Mouse (Mus musculus) forebrain, embryonic 13.5 days (tissue): ENCODE data around the gene Blnk. TPM values are rescaled to one million over a fixed set of nuclear protein-coding genes. Genes with fewer than 3 reads are reported as not detected.

ENCODE experiments used
- ATAC-seq: fragments of 200-750 bp; cut with Nextera tagmentation; 2 replicates; pipeline ENCODE4 v1.8.0; 2017
- H3K27ac ChIP-seq: fragments of 300-500 bp; sonication (generic); 2 replicates; pipeline ENCODE4 v1.5.1; 2015; ENCODE audit warnings: inconsistent platforms, mild to moderate bottlenecking, moderate library complexity
- H3K27me3 ChIP-seq: fragments of 300-500 bp; sonication (generic); 2 replicates; pipeline ENCODE4 v1.6.1; 2015; ENCODE audit warnings: mild to moderate bottlenecking, inconsistent platforms
- H3K36me3 ChIP-seq: fragments of 300-500 bp; sonication (generic); 2 replicates; pipeline ENCODE4 v1.6.1; 2015; ENCODE audit warnings: mild to moderate bottlenecking, inconsistent platforms; ENCODE audit not compliant: poor library complexity, severe bottlenecking
- H3K4me1 ChIP-seq: fragments of 300-500 bp; sonication (generic); 2 replicates; pipeline ENCODE4 v1.6.1; 2015; ENCODE audit warnings: inconsistent platforms
- H3K4me2 ChIP-seq: fragments of 300-500 bp; sonication (generic); 2 replicates; pipeline ENCODE4 v1.6.1; 2015; ENCODE audit warnings: inconsistent platforms, mild to moderate bottlenecking, moderate library complexity
- H3K4me3 ChIP-seq: fragments of 300-500 bp; sonication (generic); 2 replicates; pipeline ENCODE4 v1.5.1; 2015; ENCODE audit warnings: mild to moderate bottlenecking, inconsistent platforms
- H3K9ac ChIP-seq: fragments of 300-500 bp; sonication (generic); 2 replicates; pipeline ENCODE4 v1.6.1; 2015; ENCODE audit warnings: mild to moderate bottlenecking, inconsistent platforms
- H3K9me3 ChIP-seq: fragments of 300-500 bp; sonication (generic); replicated peaks from 2 replicates; pipeline ENCODE4 v1.6.1; 2016; ENCODE audit warnings: inconsistent platforms
- WGBS: fragments of 180-500 bp; shearing (Covaris S2); methylation state at CpG from one replicate; pipeline ENCODE4 v1.1.7; 2015; 5-methylcytosine and 5-hydroxymethylcytosine counted together
- polyA plus RNA-seq: library from polyadenylated mRNA; unstranded; fragments of >200 nt; fragmentation: Nextera tagmentation; extraction: Ambion mirVana; gene quantifications from 2 replicates; pipeline ENCODE4 v1.2.1, GENCODE M21; 2015

Gene Blnk
- polyA plus RNA-seq, 1 experiment from 2014 or later: 0.22 TPM

DNA sequence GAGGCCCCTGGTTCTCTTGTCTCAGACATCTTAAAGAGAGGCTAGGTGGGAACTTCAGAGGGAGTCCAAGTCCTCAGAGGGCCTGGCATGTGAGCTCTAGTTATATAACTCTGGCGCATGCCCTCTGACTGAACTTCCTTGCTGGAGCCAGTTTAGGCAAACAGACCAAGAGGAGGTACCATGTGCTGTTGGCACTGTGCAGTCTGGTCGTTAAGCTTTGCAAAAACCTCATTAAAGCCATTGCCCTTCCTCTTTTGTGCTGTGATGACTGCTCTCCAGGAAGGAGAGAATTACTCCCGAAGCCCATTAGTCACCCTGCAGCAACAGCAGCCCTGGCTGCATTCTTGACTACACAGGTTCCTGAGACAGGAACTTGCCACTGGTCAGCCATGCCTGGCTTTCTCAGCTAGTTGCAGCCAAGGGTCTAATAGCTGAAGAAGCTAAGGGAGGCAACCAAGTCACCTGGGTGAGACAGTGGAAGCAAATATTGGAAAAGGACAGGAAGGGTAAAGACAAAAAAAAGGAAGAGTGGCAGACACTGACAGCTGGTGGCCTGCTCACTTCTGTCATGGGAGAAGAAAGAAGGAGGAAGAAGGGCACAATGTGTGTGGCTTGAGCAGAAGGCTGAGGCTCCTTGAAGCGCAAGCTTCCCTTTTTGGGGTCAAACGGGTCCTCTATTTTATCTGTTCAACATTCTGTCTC is 4.3 kb upstream of the Blnk start:
- H3K9me3 ChIP-seq: no peaks in the 10 kb centered on the region; the same call in 1 of the 2 replicates
- no peak for ATAC-seq
- no peaks in the 10 kb centered on the region for H3K4me1 ChIP-seq
- no peak overlapping the region for H3K27ac ChIP-seq
- WGBS: 54% methylated on average over 5 of the region's 5 CpGs
- no peaks in the 10 kb centered on the region for H3K36me3 ChIP-seq
- no peak overlapping the region for H3K4me3 ChIP-seq
- H3K9ac ChIP-seq: no peak overlapping the region
- no peaks in the 10 kb centered on the region for H3K27me3 ChIP-seq
- no peak overlapping the region for H3K4me2 ChIP-seq

DNA sequence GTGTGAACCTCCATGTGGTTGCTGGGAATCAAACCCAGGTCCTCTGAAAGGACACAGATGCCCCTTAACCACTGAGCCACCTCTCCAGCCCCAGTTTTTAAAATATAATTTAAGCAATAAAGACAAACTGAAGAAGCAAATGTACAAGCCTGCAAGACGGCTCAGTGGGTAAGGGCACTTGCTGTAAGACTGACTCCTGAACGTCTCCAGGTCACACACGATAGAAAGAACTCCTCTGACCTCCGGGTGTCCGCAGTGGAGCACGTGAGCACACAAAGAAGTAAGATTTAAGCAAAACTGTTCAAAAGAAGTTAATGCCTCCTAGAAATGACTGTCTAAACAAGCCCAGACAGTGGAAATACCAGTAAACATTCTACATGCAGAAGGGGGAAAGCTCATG is 2.4 kb upstream of the Blnk start:
- Histone ChIP-seq H3K9ac (no peak overlapping the region), H3K4me1 (no peaks in the 10 kb centered on the region), H3K4me3 (no peak overlapping the region), H3K27me3 (no peaks in the 10 kb centered on the region), H3K9me3 (no peaks in the 10 kb centered on the region), H3K27ac (no peak overlapping the region), H3K4me2 (no peak overlapping the region), H3K36me3 (no peaks in the 10 kb centered on the region)
- 85% methylated on average over 6 of the region's 6 CpGs for WGBS
- no peak for ATAC-seq

DNA sequence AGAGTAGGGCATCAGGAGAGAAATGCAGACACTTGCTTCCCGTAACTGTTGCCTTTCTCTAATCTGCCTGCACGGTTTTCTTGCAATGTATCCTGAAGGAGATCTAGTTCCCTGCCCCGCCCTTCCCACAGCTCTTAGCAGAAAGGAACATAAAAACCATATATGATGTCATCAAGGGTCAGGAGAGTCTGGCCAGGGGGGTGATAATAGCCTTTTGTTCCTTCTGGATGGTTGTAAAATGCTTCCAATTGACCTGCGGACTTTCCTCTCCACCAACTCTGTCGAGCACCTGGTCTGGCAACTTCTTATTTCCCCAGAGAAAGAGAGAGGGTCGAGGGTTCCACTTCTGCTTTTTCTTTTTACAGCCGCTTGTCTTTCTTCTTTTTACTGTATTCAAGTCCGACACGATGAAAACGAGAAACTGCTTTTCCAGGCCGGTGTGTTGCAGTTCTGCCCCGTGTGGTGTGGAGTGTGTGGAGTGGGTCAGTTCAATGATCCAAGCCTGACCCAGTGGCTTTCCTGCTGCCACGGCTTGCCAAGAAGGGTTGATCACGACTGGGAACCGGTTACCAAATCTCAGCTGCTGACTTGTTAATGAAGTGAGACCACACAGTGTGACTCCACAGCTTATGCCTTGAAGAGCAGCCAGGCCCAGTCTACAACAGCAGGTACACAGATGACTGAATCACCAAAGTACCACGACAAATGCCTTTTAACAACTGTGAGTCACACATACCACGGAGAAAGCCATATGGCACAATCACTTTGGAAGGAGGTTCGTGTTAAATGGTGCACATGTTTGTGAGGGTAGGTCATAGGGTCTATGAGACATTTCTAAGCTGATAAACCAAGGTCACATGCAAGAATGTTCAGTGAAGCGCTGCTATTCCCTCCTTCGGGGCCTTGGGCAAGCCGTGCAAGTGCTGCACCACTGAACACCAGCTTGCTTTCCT is 1.4 kb upstream of the Blnk start:
- Histone ChIP-seq H3K27me3 (no peaks in the 10 kb centered on the region), H3K4me1 (no peaks in the 10 kb centered on the region), H3K4me3 (no peak overlapping the region), H3K36me3 (no peaks in the 10 kb centered on the region), H3K4me2 (no peak overlapping the region), H3K9ac (no peak overlapping the region), H3K27ac (no peak overlapping the region), H3K9me3 (no peaks in the 10 kb centered on the region)
- WGBS: 58% methylated on average over 21 of the region's 21 CpGs
- ATAC-seq: peak; percentile 78

DNA sequence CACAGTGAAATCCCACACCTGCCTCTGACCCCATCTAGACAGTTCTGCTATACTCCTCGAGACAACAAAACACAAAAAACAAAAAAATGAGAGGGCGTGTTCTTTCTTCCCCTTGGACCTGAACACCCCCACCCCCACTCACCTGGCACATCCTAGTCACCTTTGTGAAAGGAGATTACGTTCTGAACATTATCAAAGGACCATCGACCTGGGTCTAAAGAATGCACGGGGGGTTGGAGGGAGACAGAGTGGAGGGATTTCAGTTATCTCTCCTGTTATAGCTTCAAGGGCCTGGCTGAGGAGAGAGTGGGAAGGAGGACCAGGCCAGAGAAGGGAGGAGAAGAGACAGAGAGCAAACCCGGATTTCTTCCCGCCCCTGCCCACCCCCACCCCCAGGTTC is 576 bp upstream of the Blnk start:
- no peak overlapping the region for H3K4me2 ChIP-seq
- H3K27ac ChIP-seq: no peak overlapping the region
- H3K27me3 ChIP-seq: no peaks in the 10 kb centered on the region
- no peak overlapping the region for H3K4me3 ChIP-seq
- no peaks in the 10 kb centered on the region for H3K9me3 ChIP-seq
- WGBS: 76% methylated on average over 7 of the region's 7 CpGs
- no peak overlapping the region for H3K9ac ChIP-seq
- no peaks in the 10 kb centered on the region for H3K36me3 ChIP-seq
- no peak for ATAC-seq
- no peaks in the 10 kb centered on the region for H3K4me1 ChIP-seq

DNA sequence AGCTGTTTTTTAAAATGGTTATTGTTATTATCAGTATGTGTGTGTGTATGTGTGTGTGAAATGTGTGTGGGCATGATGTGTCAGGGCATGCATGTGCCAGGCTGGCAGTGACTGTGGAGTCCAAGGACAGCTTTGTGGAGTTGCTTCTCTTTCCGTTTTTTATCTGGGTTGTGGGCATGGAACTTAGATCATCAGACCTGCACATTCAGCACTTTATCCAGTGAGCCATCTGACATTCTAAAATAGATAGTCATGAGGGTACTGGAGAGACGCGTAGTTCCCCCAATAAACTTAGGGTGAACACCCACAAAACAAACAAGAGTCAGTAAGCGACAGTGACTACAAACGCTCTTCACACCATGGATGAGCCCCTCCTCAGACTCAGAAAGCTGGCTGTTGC is 979 bp downstream of the Blnk start:
- Histone ChIP-seq H3K9me3 (no peaks in the 10 kb centered on the region), H3K27me3 (no peaks in the 10 kb centered on the region), H3K4me2 (no peak overlapping the region), H3K9ac (no peak overlapping the region), H3K4me3 (no peak overlapping the region), H3K36me3 (no peaks in the 10 kb centered on the region), H3K27ac (no peak overlapping the region), H3K4me1 (no peaks in the 10 kb centered on the region)
- WGBS: 96% methylated on average over 5 of the region's 5 CpGs
- ATAC-seq: no peak

DNA sequence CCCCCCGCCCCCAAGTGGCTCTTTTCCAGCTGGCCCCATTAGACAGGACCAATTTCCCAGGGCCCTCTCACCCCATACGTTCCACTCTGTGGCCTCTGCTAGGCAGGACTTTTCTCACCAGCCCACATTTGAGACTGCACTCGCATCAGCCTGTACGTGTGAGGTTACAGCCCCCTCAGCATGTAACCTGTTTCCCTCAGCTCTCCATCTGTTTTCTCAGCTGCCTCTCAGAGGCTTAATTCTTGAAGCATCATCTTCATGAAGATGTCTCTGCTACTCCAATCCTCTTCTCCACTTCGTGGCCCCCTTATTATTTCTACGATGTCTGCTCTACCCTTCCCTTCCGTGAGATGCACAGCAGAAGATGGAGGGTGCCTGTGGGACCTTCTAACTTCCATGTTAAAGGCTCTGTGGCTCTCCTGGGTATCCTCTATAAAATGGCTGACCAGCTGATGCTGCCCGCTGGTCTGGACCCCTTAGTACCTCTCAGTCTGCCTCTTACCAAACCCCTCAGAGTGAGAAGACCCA is 1.8 kb downstream of the Blnk start:
- ATAC-seq: no peak
- no peak overlapping the region for H3K4me3 ChIP-seq
- WGBS: 79% methylated on average over 8 of the region's 8 CpGs
- H3K9ac ChIP-seq: no peak overlapping the region
- H3K4me2 ChIP-seq: no peak overlapping the region
- H3K4me1 ChIP-seq: no peaks in the 10 kb centered on the region
- no peak overlapping the region for H3K27ac ChIP-seq
- no peaks in the 10 kb centered on the region for H3K36me3 ChIP-seq
- no peaks in the 10 kb centered on the region for H3K27me3 ChIP-seq
- H3K9me3 ChIP-seq: no peaks in the 10 kb centered on the region

DNA sequence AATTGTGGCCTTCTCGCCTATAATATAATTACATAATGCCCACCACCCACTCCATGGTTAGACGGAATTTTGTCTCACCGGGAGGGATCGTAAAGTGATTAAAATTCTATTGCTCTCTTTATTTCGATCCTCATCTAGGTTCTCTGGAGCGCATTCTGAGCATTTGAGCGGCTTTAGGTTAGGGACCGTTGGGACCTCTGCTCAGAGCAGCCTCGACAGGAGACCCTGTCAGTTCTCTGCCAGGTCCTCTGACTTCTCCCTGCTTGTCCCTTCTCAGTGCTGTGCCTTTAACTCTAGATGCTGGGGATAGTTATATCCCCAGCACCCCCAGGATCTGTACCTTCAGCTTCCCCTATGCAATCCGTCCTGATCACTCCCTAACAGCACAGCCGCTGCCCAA is 2.2 kb downstream of the Blnk start:
- H3K9ac ChIP-seq: no peak overlapping the region
- H3K4me2 ChIP-seq: no peak overlapping the region
- no peaks in the 10 kb centered on the region for H3K9me3 ChIP-seq
- no peaks in the 10 kb centered on the region for H3K4me1 ChIP-seq
- H3K36me3 ChIP-seq: no peaks in the 10 kb centered on the region
- no peaks in the 10 kb centered on the region for H3K27me3 ChIP-seq
- 75% methylated on average over 11 of the region's 11 CpGs for whole genome bisulfite sequencing
- no peak for ATAC-seq
- no peak overlapping the region for H3K4me3 ChIP-seq
- no peak overlapping the region for H3K27ac ChIP-seq

DNA sequence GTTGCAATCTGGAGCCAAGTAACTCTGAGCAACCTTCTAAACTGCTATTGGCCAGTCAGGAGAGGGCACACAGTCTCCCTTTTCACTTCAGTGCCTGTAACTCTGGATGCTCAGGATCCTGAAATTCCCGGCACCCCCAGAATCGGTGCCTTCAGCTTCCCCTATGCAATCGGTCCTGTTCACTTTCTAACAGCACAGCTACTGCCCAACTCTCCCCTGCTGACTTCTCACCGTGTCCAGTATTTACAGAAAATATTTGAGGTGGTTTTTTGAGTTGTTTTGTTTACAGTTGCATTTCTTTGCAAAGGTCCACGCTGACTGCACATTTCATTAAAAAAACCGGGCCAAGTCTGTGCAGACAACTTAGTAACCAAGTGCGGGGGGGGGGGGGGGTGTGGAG is 2.7 kb downstream of the Blnk start:
- H3K4me1 ChIP-seq: no peaks in the 10 kb centered on the region
- ATAC-seq: no peak
- H3K9ac ChIP-seq: no peak overlapping the region
- no peak overlapping the region for H3K4me2 ChIP-seq
- no peak overlapping the region for H3K4me3 ChIP-seq
- H3K9me3 ChIP-seq: no peaks in the 10 kb centered on the region
- H3K36me3 ChIP-seq: no peaks in the 10 kb centered on the region
- no peaks in the 10 kb centered on the region for H3K27me3 ChIP-seq
- 81% methylated on average over 7 of the region's 7 CpGs for WGBS
- no peak overlapping the region for H3K27ac ChIP-seq

DNA sequence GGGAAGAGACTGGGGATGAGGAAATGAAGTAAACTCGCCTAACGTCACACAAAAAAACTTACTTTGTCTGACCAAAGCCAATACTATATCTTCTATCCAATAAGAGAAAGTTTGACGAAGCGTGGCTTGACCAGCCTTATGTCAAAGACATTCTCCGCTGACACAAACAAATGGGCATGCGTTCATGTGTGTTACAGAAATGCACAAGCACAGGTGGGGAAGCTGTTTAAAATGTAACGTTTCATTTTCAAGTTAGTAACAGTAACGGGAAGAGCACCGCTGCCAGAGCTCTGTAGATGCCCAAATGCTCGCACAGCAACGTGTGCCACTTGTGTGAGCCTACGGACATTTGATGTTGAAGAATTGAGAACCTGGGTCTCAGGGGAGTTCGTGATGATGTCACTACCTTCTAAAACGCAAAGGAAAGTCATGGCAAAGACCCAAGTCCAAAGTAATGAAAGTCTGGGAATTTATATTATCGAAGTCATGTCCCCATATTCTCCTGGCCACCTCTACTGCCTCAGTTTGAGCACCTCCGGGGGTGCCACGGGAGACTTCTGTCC is 3.5 kb downstream of the Blnk start:
- no peaks in the 10 kb centered on the region for H3K27me3 ChIP-seq
- 93% methylated on average over 17 of the region's 17 CpGs for WGBS
- H3K9me3 ChIP-seq: no peaks in the 10 kb centered on the region
- no peaks in the 10 kb centered on the region for H3K4me1 ChIP-seq
- no peak overlapping the region for H3K4me3 ChIP-seq
- H3K4me2 ChIP-seq: no peak overlapping the region
- no peak overlapping the region for H3K27ac ChIP-seq
- no peaks in the 10 kb centered on the region for H3K36me3 ChIP-seq
- no peak overlapping the region for H3K9ac ChIP-seq
- no peak for ATAC-seq

DNA sequence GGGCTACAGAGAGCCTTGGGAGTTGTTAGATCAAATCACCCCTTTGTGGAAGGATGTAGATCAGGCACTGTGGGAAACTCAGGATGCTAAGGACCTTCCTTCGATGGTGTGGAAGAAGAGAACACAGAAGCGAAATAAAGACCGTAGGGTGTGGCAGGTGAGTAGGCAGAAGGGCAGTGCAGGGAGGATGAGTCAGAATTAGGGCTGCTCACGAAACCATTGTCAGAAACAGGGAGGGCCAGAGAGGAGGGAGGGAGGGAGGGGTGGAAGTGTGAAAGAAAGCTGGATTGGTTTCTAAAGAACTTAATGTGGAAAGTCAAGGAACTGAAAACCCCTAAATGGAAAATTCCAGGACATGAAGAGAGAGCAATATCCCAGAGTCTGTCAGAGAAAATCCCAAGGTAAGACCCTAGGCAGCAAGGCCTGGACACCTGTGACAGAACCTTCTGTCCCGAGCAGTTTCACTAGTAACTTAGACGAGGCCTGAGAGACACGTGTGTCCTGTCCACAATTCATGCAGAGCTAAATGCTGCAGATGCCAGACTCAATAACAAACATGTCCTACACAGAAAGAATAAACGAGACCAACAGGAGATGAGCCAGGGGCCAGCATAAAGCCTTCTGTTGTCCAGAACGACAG is 4.3 kb downstream of the Blnk start:
- Histone ChIP-seq H3K9ac (no peak overlapping the region), H3K9me3 (no peaks in the 10 kb centered on the region), H3K27ac (no peak overlapping the region), H3K36me3 (no peaks in the 10 kb centered on the region), H3K4me2 (no peak overlapping the region), H3K27me3 (no peaks in the 10 kb centered on the region), H3K4me1 (no peaks in the 10 kb centered on the region), H3K4me3 (no peak overlapping the region)
- 78% methylated on average over 9 of the region's 9 CpGs for whole genome bisulfite sequencing
- no peak for ATAC-seq

DNA sequence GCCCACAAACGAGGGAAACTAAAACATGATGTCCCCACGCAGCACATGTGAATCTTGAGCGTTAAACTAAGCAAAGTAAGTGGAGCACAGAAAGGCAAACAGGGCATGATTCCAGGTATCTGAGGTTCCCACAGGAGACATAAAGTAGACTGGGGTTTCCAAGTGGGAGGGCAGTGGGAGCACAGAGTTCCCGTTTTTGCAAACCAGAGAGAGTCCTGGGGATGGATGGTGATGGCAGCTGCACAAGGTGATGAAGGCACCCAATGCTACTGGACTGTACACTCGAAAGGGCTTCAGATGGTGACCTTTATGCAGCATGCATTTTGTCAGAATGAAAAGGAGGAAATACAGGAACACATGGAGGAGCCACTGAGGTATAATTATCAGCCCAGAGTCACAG is 5.5 kb downstream of the Blnk start:
- Histone ChIP-seq H3K36me3 (no peaks in the 10 kb centered on the region), H3K27ac (no peak overlapping the region), H3K9ac (no peak overlapping the region), H3K4me3 (no peak overlapping the region), H3K4me2 (no peak overlapping the region), H3K9me3 (no peaks in the 10 kb centered on the region), H3K4me1 (no peaks in the 10 kb centered on the region), H3K27me3 (no peaks in the 10 kb centered on the region)
- no peak for ATAC-seq
- WGBS: 87% methylated on average over 5 of the region's 5 CpGs

DNA sequence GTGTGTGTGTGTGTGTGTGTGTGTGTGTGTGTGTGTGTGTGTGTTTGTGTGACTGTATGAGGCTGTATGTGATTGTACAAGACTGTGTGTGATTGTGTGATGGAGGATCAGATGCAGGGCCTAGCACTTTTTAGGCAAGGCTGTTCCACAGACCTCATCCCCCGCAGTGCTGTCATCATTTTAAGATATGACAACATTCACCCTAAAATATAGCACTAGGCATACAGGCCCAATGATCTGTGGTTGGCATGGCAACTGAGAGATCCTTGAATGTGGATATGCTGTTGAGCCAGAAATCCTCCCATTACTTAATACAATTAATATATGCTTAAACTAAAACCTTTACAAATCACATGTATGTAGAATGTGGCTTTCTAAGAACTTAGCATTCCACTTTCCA is 9.8 kb downstream of the Blnk start:
- Histone ChIP-seq H3K27ac (no peak overlapping the region), H3K4me1 (no peaks in the 10 kb centered on the region), H3K9ac (no peak overlapping the region), H3K4me3 (no peak overlapping the region), H3K4me2 (no peak overlapping the region), H3K36me3 (no peaks in the 10 kb centered on the region), H3K27me3 (no peaks in the 10 kb centered on the region), H3K9me3 (no peaks in the 10 kb centered on the region)
- WGBS: 96% methylated on average over 1 of the region's 1 CpGs
- ATAC-seq: no peak
